Mouse (Mus musculus) brown adipose tissue, adult 24 weeks (tissue): ENCODE results near the gene Armcx5. TPM values are rescaled to one million over a fixed set of nuclear protein-coding genes. Genes with fewer than 3 reads are reported as not detected.
"Not testable (repeated sequence)": the region's sequence is repeated elsewhere in the genome, so short reads cannot be mapped to it uniquely, and the experiment has no call there.

ENCODE experiments used
- H3K27ac ChIP-seq: fragments of 200-500 bp; replicated peaks from 2 replicates; pipeline ENCODE4 v1.5.1; 2012; ENCODE audit warnings: low read depth, mild to moderate bottlenecking, low read length
- H3K4me1 ChIP-seq: fragments of 200-500 bp; 2 replicates; pipeline ENCODE4 v1.6.1; 2012; ENCODE audit warnings: low read length, mixed read lengths; ENCODE audit not compliant: control insufficient read depth, insufficient read depth, insufficient read length
- H3K4me3 ChIP-seq: fragments of 200-500 bp; 2 replicates; pipeline ENCODE4 v1.5.1; 2012; ENCODE audit warnings: low read depth, mild to moderate bottlenecking, low read length, moderate library complexity; ENCODE audit not compliant: insufficient read depth
- polyA plus RNA-seq: library from polyadenylated mRNA; stranded (reverse); fragments of >200 nt; gene quantifications from 2 replicates; pipeline ENCODE4 v1.2.4, GENCODE M21; 2012; ENCODE audit not compliant: missing spikeins, insufficient read depth, insufficient read length

Armcx5 gene
- polyA plus RNA-seq, 1 experiment = 4.4 TPM

DNA sequence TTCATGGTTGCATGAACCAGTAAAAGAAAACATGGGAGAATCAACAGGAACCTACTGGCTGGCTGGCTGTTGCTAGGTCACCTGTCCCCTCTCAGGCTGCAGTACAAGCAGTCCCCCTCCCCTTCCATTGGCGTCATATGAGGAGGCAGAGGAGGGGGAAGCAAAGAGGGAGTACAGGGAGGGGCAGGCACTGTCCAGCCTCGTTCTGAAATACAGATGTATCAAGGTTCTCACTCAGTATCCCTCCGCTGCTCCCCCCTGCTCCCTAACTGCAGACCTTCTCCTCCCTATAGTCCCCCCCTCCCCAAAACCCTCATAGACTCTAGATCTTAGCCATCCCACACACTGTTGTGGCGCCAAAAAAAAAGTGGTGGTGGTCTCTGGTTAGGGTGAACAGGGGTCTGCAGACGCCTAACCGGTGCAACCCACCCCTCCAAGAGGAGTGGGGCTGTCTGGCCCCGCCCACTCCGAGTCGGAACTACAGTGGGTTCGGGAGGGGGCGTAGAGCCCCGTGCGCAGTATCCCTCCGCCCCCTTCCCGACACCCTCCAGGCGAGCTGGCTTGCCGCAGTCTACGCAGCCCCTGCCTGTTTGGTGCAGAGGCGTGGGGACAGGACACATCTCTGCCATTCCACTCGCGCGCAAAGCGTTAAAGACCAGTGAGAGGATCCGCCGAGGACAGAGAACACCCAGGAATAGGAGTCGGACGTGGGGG, 53.2 kb downstream of the Armcx5 start:
- H3K4me3 ChIP-seq = peak overlapping the region; percentile 59
- not testable (repeated sequence) for H3K4me1 ChIP-seq, H3K27ac ChIP-seq

- H3K4me1 ChIP-seq, H3K27ac ChIP-seq: not testable (repeated sequence)
- peak overlapping the region; percentile 59 for H3K4me3 ChIP-seq
These were observed 54.0 kb downstream of the Armcx5 start for GRCm38 (mm10) chrX:135796305-135797211.

Other genes starting within 250 kb of the Armcx5 start
- gene AV320801, start 248.1 kb upstream of the Armcx5 start, polyA plus RNA-seq = not detected in 2 replicates
- gene Nxf7, start 144.0 kb upstream of the Armcx5 start, polyA plus RNA-seq = not detected in 2 replicates
- gene Prame, start 115.0 kb upstream of the Armcx5 start, polyA plus RNA-seq = not detected in 2 replicates
- gene Tcp11x2, start 48.9 kb upstream of the Armcx5 start, polyA plus RNA-seq = not detected in 2 replicates
- not detected in 2 replicates for gene Tmsb15a, start 17.5 kb upstream of the Armcx5 start, polyA plus RNA-seq
- gene Gprasp1, start within 50 bp of the Armcx5 start, polyA plus RNA-seq = 11.1 and 21.5 TPM in 2 replicates
- gene Bhlhb9, start 54.9 kb downstream of the Armcx5 start, polyA plus RNA-seq = 5.0 and 5.7 TPM in 2 replicates
- gene Gprasp2, start 96.3 kb downstream of the Armcx5 start, polyA plus RNA-seq = not detected in 2 replicates